In the genomic region with DNA sequence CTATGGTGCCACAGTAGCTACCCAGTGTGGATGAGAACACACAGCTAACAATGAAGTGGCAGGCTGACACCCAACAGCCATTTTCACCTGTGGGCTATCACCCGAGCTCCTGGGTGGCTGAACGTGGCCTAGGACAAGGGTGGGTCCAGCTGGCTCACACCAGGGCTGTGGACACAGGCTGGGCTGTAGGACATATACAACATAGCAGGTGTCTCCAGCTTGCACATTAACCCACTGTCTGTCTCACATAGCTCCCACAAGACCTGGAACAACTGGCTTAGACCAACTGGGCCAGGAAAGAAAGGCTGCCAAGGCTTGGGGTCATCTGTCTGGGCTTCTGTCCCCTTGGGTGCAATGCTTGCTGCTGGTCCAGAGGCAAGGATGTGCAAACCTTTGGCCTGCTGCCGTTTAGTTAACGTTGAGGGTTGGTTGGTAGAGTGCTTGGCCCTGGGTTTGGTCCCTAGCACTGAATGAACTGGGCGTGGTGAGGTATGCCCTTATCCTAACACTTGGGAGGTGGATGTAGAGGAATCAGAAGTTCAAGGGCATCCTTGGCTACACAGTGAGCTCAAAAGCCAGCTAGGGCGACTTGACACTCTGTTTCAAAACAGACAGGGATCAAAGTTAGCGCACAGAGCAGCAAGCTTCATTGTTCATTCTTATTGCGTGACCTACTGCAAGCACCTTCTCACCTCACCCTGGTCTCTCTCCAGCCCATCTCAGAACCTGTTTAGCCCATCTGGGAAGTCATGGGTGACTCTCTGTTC, we compare ENCODE assay signal across 9 mouse cellular contexts. TPM values are rescaled to one million over a fixed set of nuclear protein-coding genes. Genes with fewer than 3 reads are reported as not detected.
DNase-seq lines count a peak whose midpoint lies in the region; ATAC-seq and TF ChIP-seq lines count a peak whose summit lies in the region.
"Had no signal": no experiment of that assay in that cellular context is flagged by ENCODE, and none has a peak within 500 bp of the region (broad histone marks: within the 10 kb centered on the region; RNA-seq: fewer than 3 reads in every experiment).

No protein-coding gene starts in this region.

- H3K4me3 ChIP-seq in hindbrain, postnatal 0 days (ENCODE audit: low read length), result no peak overlapping the region
- no peak overlapping the region for H3K4me3 ChIP-seq in hindbrain, embryonic 13.5 days
- peak overlapping the region; percentile 62 for H3K4me3 ChIP-seq in E14TG2a.4 (replicated peaks; ENCODE audit: low read length)
- H3K4me3 ChIP-seq in intestine, embryonic 15.5 days (replicated peaks), result no peak overlapping the region
- H3K4me3 ChIP-seq: hindbrain, embryonic 12.5 days had no signal

- TF ChIP-seq CTCF in hindbrain, postnatal 0 days (IDR thresholded peaks at IDR 0.05; ENCODE audit: low read depth), result no peak
- no peak for TF ChIP-seq CTCF in E14TG2a.4 (conservative IDR thresholded peaks at IDR 0.05; ENCODE audit: low read length)

- WGBS in hindbrain, postnatal 0 days, result 90% methylated on average over 8 of the region's 8 CpGs
- 91% methylated on average over 8 of the region's 8 CpGs for WGBS in hindbrain, embryonic 13.5 days
- WGBS in intestine, embryonic 15.5 days, result 88% methylated on average over 8 of the region's 8 CpGs

- no peaks in the 10 kb centered on the region for H3K27me3 ChIP-seq in hindbrain, postnatal 0 days (ENCODE audit: insufficient read depth, low read length)
- H3K27me3 ChIP-seq in hindbrain, embryonic 13.5 days, result no peaks in the 10 kb centered on the region
- H3K27me3 ChIP-seq in E14TG2a.4 (ENCODE audit: insufficient read depth, low read length), result peaks cover 26% of the 10 kb centered on the region
- no peaks in the 10 kb centered on the region for H3K27me3 ChIP-seq in intestine, embryonic 15.5 days (replicated peaks)
- H3K27me3 ChIP-seq: forebrain, embryonic 15.5 days; hindbrain, embryonic 12.5 days had no signal

- no peaks in the 10 kb centered on the region for H3K9me3 ChIP-seq in hindbrain, postnatal 0 days (ENCODE audit: low read length)
- H3K9me3 ChIP-seq in hindbrain, embryonic 13.5 days, result no peaks in the 10 kb centered on the region
- H3K9me3 ChIP-seq in E14TG2a.4 (ENCODE audit: low read length), result no peaks in the 10 kb centered on the region
- H3K9me3 ChIP-seq in intestine, embryonic 15.5 days, result no peaks in the 10 kb centered on the region
- H3K9me3 ChIP-seq: forebrain, embryonic 15.5 days; hindbrain, embryonic 12.5 days had no signal

- H3K9ac ChIP-seq in hindbrain, postnatal 0 days (replicated peaks; ENCODE audit: low read length), result no peak overlapping the region
- no peak overlapping the region for H3K9ac ChIP-seq in hindbrain, embryonic 13.5 days
- H3K9ac ChIP-seq in intestine, embryonic 15.5 days, result no peak overlapping the region
- H3K9ac ChIP-seq: forebrain, embryonic 15.5 days; hindbrain, embryonic 12.5 days had no signal

- no peak for ATAC-seq in hindbrain, postnatal 0 days
- no peak for ATAC-seq in hindbrain, embryonic 13.5 days (ENCODE audit: low FRiP score)
- no peak for ATAC-seq in intestine, embryonic 15.5 days
- ATAC-seq: forebrain, embryonic 15.5 days had no signal

- H3K4me2 ChIP-seq in hindbrain, postnatal 0 days (ENCODE audit: low read depth, low read length), result no peak overlapping the region
- no peak overlapping the region for H3K4me2 ChIP-seq in hindbrain, embryonic 13.5 days
- H3K4me2 ChIP-seq in intestine, embryonic 15.5 days (replicated peaks), result no peak overlapping the region

- H3K27ac ChIP-seq in hindbrain, postnatal 0 days, result peak overlapping the region; percentile 70; the same call in 1 of the 2 replicates
- no peak overlapping the region for H3K27ac ChIP-seq in hindbrain, embryonic 13.5 days
- H3K27ac ChIP-seq in intestine, embryonic 15.5 days, result peak overlapping the region; percentile 77; the same call in 1 of the 2 replicates

- H3K36me3 ChIP-seq in hindbrain, postnatal 0 days (ENCODE audit: insufficient read depth, low read length), result no peaks in the 10 kb centered on the region
- no peaks in the 10 kb centered on the region for H3K36me3 ChIP-seq in hindbrain, embryonic 13.5 days
- H3K36me3 ChIP-seq in E14TG2a.4 (ENCODE audit: insufficient read depth, low read length), result no peaks in the 10 kb centered on the region
- no peaks in the 10 kb centered on the region for H3K36me3 ChIP-seq in intestine, embryonic 15.5 days
- H3K36me3 ChIP-seq: forebrain, embryonic 15.5 days; hindbrain, embryonic 12.5 days had no signal

- peaks cover 11% of the 10 kb centered on the region; the same call in 1 of the 2 replicates for H3K4me1 ChIP-seq in hindbrain, postnatal 0 days (ENCODE audit: insufficient read depth, low read length)
- peaks cover 41% of the 10 kb centered on the region for H3K4me1 ChIP-seq in hindbrain, embryonic 13.5 days (replicated peaks)
- peaks cover 90% of the 10 kb centered on the region for H3K4me1 ChIP-seq in E14TG2a.4 (replicated peaks; ENCODE audit: low read depth, low read length)
- H3K4me1 ChIP-seq in intestine, embryonic 15.5 days (replicated peaks), result peaks cover 47% of the 10 kb centered on the region

- DNase-seq in hindbrain, postnatal 0 days (ENCODE audit: low spot score), result no peak
- peak; percentile 46 for DNase-seq in ZHBTc4 (ENCODE audit: low read depth, low spot score)
- DNase-seq in spleen, adult 12 weeks (ENCODE audit: low spot score), result no peak
- no peak for DNase-seq in layer of hippocampus, postnatal 36 days

RNA-seq across cellular contexts. Expression of a gene that starts 36.0 kb away (rescaled TPM):
- 45.1 and 56.8 TPM in 2 replicates for total RNA-seq in hindbrain, postnatal 0 days (2014; rRNA removed)
- polyA plus RNA-seq in hindbrain, postnatal 0 days (2015; fragmentation: Nextera tagmentation; extraction: Ambion mirVana), result 25.5 and 26.4 TPM in 2 replicates
- polyA plus RNA-seq in hindbrain, embryonic 13.5 days (2015; fragmentation: Nextera tagmentation; extraction: Ambion mirVana), result 18.4 and 19.2 TPM in 2 replicates
- polyA plus RNA-seq in intestine, embryonic 15.5 days (2015; fragmentation: Nextera tagmentation; extraction: Ambion mirVana), result 24.5 and 25.2 TPM in 2 replicates
- total RNA-seq in layer of hippocampus, postnatal 36 days (2021), result 10 to 100 TPM; 48.0 to 48.3 TPM

RNA-seq across cellular contexts. Expression of a gene that starts 36.3 kb away (rescaled TPM):
- 55.9 and 76.6 TPM in 2 replicates for total RNA-seq in hindbrain, postnatal 0 days (2014; rRNA removed)
- polyA plus RNA-seq in hindbrain, postnatal 0 days (2015; fragmentation: Nextera tagmentation; extraction: Ambion mirVana), result 55.2 and 56.9 TPM in 2 replicates
- 64.8 and 69.6 TPM in 2 replicates for polyA plus RNA-seq in hindbrain, embryonic 13.5 days (2015; fragmentation: Nextera tagmentation; extraction: Ambion mirVana)
- polyA plus RNA-seq in intestine, embryonic 15.5 days (2015; fragmentation: Nextera tagmentation; extraction: Ambion mirVana), result 35.4 and 35.7 TPM in 2 replicates
- 10 to 100 TPM; 89.5 to 96.2 TPM for total RNA-seq in layer of hippocampus, postnatal 36 days (2021)
